Mouse (Mus musculus) midbrain, postnatal 0 days (tissue): ENCODE results near the gene Map1a. TPM values are rescaled to one million over a fixed set of nuclear protein-coding genes. Genes with fewer than 3 reads are reported as not detected.

Experiments used
- ATAC-seq: fragments of 200-750 bp; cut with Nextera tagmentation; 2 replicates; pipeline ENCODE4 v1.8.0; 2017; ENCODE audit warnings: moderate number of reproducible peaks, mild to moderate bottlenecking, moderate TSS enrichment, moderate library complexity; ENCODE audit not compliant: low FRiP score
- DNase-seq: peaks from one replicate; pipeline ENCODE4 v3.0.0-alpha.2; 2015; ENCODE audit warnings: low spot score
- H3K27ac ChIP-seq: fragments of 300-500 bp; sonication (generic); 2 replicates; pipeline ENCODE4 v1.5.1; 2014; ENCODE audit warnings: low read depth, mild to moderate bottlenecking, low read length, mixed read lengths
- H3K27me3 ChIP-seq: fragments of 300-500 bp; sonication (generic); 2 replicates; pipeline ENCODE4 v1.6.1; 2014; ENCODE audit warnings: low read length, control low read depth, mixed read lengths; ENCODE audit not compliant: insufficient read depth
- H3K36me3 ChIP-seq: fragments of 300-500 bp; sonication (generic); 2 replicates; pipeline ENCODE4 v1.6.1; 2014; ENCODE audit warnings: low read length, control low read depth, mixed read lengths; ENCODE audit not compliant: insufficient read depth
- H3K4me1 ChIP-seq: fragments of 300-500 bp; sonication (generic); 2 replicates; pipeline ENCODE4 v1.6.1; 2014; ENCODE audit warnings: mild to moderate bottlenecking, control low read depth, antibody characterized with exemption, low read length, mixed read lengths; ENCODE audit not compliant: insufficient read depth
- H3K4me2 ChIP-seq: fragments of 300-500 bp; sonication (generic); 2 replicates; pipeline ENCODE4 v1.6.1; 2014; ENCODE audit warnings: low read depth, mild to moderate bottlenecking, low read length, mixed read lengths; ENCODE audit not compliant: poor library complexity, severe bottlenecking
- H3K4me3 ChIP-seq: fragments of 300-500 bp; sonication (generic); 2 replicates; pipeline ENCODE4 v1.5.1; 2014; ENCODE audit warnings: low read depth, mild to moderate bottlenecking, low read length, moderate library complexity
- H3K9ac ChIP-seq: fragments of 300-500 bp; sonication (generic); replicated peaks from 2 replicates; pipeline ENCODE4 v1.6.1; 2014; ENCODE audit warnings: mild to moderate bottlenecking, low read length, moderate library complexity, mixed read lengths; ENCODE audit not compliant: poor library complexity, severe bottlenecking
- H3K9me3 ChIP-seq: fragments of 300-500 bp; sonication (generic); 2 replicates; pipeline ENCODE4 v1.6.1; 2016; ENCODE audit warnings: low read length, control low read depth
- CTCF ChIP-seq: IDR thresholded peaks from 2 replicates; pipeline ENCODE4 v1.5.1; 2016; ENCODE audit warnings: antibody characterized with exemption, mild to moderate bottlenecking
- WGBS: fragments of 180-500 bp; shearing (Covaris S2); extraction: QIAGEN DNeasy Blood & Tissue Kit; methylation state at CpG from one replicate; pipeline ENCODE4 v1.1.7; 2014; 5-methylcytosine and 5-hydroxymethylcytosine counted together
- polyA plus RNA-seq: library from polyadenylated mRNA; unstranded; fragments of >200 nt; fragmentation: Nextera tagmentation; extraction: Ambion mirVana; gene quantifications from 2 replicates; pipeline ENCODE4 v1.2.1, GENCODE M21; 2015
- total RNA-seq: library from RNA; depleted of rRNA; stranded (reverse); fragments of >200 nt; gene quantifications from 2 replicates; pipeline ENCODE4 v1.2.3, GENCODE M21; 2014

Map1a gene
- total and polyA plus RNA-seq, 2 experiments from 2014 or later: 48.1 to 154 TPM

DNA sequence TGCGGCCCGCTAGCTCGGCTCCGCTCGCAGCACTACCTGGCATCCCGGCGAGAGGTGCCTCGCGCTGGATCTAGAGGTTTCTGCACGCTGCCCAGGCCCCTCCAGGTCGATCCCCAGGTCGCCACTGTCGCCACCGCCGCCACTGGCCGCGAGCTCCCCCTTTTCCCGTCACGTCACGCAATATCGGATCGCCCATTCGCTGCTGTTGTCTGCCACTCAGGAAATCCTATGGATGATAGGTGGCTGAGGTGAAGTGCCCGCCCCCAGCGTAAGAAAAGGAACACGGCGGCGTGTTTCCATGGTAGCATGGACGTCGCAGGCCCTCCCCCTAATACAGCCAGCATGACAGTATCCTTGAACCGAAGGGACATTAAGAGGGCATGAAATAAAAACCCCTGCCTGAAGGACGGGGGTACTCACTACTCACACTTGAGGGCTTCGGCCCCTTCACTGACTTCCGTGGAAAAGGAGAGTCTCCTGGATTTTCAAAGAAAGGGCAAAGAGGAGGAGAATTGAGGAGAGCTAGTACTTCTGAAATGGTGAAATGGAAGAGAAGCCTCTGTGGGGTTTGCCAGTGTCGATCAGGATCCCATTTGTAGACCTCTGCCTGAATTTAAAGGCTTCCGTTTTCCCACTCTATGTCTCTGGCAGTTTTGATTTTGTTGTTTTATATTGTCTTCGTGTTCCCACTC lies 18.0 kb upstream of the Map1a start, which contains the start of gene Trp53bp1:
Gene Trp53bp1, minus strand, starts transcription at position 172 of the 692 bp plus-strand sequence.
- Histone ChIP-seq H3K9ac (peak within 1 kb of the TSS; percentile 90), H3K36me3 (peaks cover 9% of the 10 kb centered on the region), H3K27ac (peak within 1 kb of the TSS; percentile 92), H3K27me3 (no peaks in the 10 kb centered on the region), H3K4me3 (peak within 1 kb of the TSS; percentile 61), H3K9me3 (no peaks in the 10 kb centered on the region), H3K4me2 (peak within 1 kb of the TSS; percentile 66), H3K4me1 (peaks cover 18% of the 10 kb centered on the region)
- 0 out of 2 replicates have a peak, but pooled peaks have one; percentile 1 for TF ChIP-seq CTCF
- ATAC-seq (peak; percentile 99), DNase-seq (peak; percentile 97)
- under 1% methylated on average over 37 of the region's 37 CpGs for WGBS

DNA sequence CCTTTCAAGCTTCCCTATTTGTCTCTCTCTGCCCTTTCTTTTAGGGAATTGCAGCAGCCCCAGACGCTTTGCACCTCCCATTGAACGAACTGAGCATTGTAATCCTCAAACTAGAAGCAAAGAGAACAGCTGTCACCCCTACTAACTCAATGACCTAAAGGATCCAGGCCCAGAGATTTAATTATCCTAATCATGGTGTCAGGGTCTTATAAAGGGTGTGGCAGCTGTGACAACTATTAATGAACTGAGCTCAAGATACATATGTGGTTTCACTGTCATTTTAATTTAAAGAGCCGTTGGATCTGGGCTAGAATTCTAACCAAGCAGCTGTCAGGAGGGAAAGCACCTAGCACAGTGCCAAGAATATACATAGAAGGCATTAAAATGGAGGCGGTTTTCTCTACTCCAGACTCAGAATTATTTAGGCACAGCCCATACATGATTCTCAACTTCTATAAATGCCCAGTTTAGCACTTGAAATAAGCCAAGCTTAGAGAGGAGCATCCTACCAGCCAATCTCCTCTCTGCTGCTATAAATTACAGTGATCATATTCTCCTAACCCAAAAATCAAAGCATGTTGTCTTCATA lies 17.4 kb upstream of the Map1a start:
- DNase-seq (peak; percentile 31), ATAC-seq (no peak)
- no peak for TF ChIP-seq CTCF
- Histone ChIP-seq H3K27me3 (no peaks in the 10 kb centered on the region), H3K9me3 (no peaks in the 10 kb centered on the region), H3K4me3 (peak overlapping the region; percentile 61), H3K4me1 (peaks cover 18% of the 10 kb centered on the region), H3K9ac (0 out of 2 replicates have a peak overlapping the region, but pooled peaks have one; percentile 90), H3K4me2 (peak overlapping the region; percentile 44), H3K27ac (peak overlapping the region; percentile 92), H3K36me3 (peaks cover 9% of the 10 kb centered on the region)
- WGBS: 6% methylated on average over 4 of the region's 4 CpGs

DNA sequence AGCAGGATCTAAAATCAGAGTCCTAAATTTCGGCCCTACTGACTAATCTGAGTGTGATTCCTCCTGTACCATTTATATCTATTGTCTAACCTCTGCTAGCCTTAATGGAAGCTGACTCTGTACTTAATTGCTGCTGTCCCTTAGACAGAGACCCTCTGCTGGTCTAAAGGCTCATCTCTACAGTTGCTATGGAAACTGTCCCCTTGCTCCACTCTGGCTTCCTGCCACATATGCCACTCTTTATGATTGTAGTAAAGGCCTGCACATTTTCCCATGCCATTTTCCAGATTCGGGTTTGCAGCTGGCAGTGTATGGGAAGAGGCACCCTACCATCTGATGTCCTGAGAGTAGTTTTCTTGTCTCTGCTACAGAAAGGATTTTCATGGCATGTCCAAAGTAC lies 1.6 kb upstream of the Map1a start:
- Histone ChIP-seq H3K9me3 (no peaks in the 10 kb centered on the region), H3K4me2 (peak overlapping the region; percentile 9; the same call in 1 of the 2 replicates), H3K36me3 (no peaks in the 10 kb centered on the region), H3K27me3 (no peaks in the 10 kb centered on the region), H3K9ac (0 out of 2 replicates have a peak overlapping the region, but pooled peaks have one; percentile 8), H3K27ac (peak overlapping the region; percentile 93), H3K4me3 (no peak overlapping the region), H3K4me1 (peaks cover 11% of the 10 kb centered on the region; the same call in 1 of the 2 replicates)
- ATAC-seq (no peak), DNase-seq (peak; percentile 77)
- no peak for TF ChIP-seq CTCF
- WGBS: 30% methylated on average over 2 of the region's 2 CpGs

DNA sequence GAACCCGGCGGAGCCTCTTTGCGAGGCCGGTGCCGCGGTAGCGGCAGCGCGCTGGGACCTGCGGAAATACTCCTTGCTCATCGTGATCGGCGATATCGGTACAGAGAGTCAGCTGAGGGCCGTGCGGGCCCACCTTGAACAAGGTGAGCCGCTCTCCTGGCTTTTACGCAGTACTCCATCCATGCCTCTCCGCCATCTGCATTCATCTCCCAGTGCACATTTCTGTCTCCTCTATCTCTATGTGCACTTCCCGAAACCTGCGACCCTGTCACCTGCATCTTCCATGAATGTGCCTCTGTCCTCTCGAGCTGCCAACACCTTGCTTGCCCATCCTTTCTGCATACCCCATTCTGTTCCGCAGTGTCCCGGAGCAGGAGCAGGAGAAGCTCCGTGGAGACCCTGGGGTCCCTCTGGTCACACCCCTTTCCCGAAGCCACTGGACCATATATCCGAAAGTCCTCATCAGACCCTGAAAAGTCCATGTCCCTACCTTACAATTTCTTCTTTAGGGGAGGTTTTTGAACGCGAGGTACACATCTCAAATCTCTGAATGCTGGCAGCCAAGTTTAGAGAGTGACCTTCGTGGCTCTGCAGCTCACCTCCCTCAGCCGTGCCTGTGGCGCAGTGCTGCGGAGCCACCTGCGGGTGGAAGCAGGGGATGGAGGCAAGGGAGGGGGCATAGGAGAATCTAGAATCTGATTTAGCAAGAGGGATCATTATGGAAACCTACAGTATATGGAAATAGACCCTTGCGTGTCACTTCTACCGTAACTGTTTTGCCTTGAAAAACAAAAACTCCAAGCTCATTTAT lies 535 bp downstream of the Map1a start:
- Histone ChIP-seq H3K27me3 (no peaks in the 10 kb centered on the region), H3K36me3 (no peaks in the 10 kb centered on the region), H3K4me2 (peak overlapping the region; percentile 68), H3K4me1 (peaks cover 22% of the 10 kb centered on the region), H3K9me3 (no peaks in the 10 kb centered on the region), H3K9ac (peak overlapping the region; percentile 74), H3K27ac (peak overlapping the region; percentile 93), H3K4me3 (peak overlapping the region; percentile 59)
- DNase-seq (peak; percentile 44), ATAC-seq (peak; percentile 57)
- WGBS: 2% methylated on average over 36 of the region's 36 CpGs
- peak; percentile 66 for TF ChIP-seq CTCF

DNA sequence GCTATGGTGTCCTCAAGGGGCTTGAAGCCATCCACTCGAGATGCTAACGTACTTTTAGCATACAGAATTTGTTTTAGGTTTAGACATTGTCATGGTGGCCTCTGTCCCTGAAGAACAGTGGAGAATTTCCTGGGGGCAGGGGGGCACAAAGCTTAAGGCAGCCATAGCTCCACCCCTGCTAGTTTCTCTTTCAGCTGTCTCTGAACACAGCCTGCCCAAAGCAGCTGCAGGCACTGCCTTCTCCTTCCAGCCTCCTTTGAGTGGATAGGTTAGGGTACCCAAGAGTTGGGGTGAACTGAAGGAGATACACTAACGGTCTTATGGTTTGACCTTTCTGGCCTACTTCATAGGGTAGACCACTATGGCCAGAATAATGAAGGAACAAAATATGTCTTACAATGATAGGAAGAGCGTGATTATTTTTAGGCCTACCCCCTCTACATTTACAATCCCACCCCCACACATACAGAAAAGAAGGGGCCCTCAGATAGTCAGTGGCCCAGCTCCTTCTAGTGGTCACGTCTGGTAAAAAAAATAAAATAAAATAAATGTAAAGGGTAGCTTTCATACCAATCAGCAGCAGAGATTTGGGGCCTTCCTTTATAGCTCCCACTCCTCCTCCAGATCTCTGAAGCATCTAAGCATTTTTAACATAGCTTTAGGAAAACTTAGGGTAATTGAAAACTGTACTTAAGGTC lies 3.1 kb downstream of the Map1a start:
- H3K27me3 ChIP-seq: no peaks in the 10 kb centered on the region
- H3K9ac ChIP-seq: 0 out of 2 replicates have a peak overlapping the region, but pooled peaks have one; percentile 19
- DNase-seq (no peak), ATAC-seq (no peak)
- H3K4me3 ChIP-seq: no peak overlapping the region
- 63% methylated on average over 5 of the region's 5 CpGs for WGBS
- peak; percentile 59 for TF ChIP-seq CTCF
- H3K4me1 ChIP-seq: peaks cover 29% of the 10 kb centered on the region
- no peak overlapping the region for H3K27ac ChIP-seq
- H3K9me3 ChIP-seq: no peaks in the 10 kb centered on the region
- H3K4me2 ChIP-seq: no peak overlapping the region
- H3K36me3 ChIP-seq: no peaks in the 10 kb centered on the region
